8 mouse cellular contexts compared by ENCODE assay signal in genomic region chr7:109703190-109704015, GRCm38 (mm10). TPM values are rescaled to one million over a fixed set of nuclear protein-coding genes. Genes with fewer than 3 reads are reported as not detected.
DNase-seq lines count a peak whose midpoint lies in the region; ATAC-seq and TF ChIP-seq lines count a peak whose summit lies in the region.

Gene St5 (minus strand): TSS chr7:109703605.
Gene Akip1 (plus strand): TSS chr7:109703690.

- in situ Hi-C loops in Patski (cut with MboI; ENCODE audit: low pct_unique_long_range_greater_than_20kb), result loop anchor here (25.0 kb wide), 3 partner anchors 166 to 541 kb away; partner anchors contain the start of gene Zfp143

- POLR2A ChIA-PET in Patski (lab: Charles Lee), result interaction anchor here (1.5 kb wide), 1 partner anchor 66 kb away, joined by 5 read pairs; no protein-coding TSS in a partner anchor

- peak; percentile 84 for ATAC-seq in Patski
- peak; percentile 96 for ATAC-seq in hindbrain, embryonic 13.5 days (ENCODE audit: low FRiP score)

- peak; percentile 59 for DNase-seq in Patski (ENCODE audit: low read depth, low spot score)
- DNase-seq in cerebellum, postnatal 14 days, result peak; percentile 95 to 96
- peak; percentile 88 to 92 for DNase-seq in frontal cortex, postnatal 14 days (ENCODE audit: low spot score in 2 of 2)
- DNase-seq in layer of hippocampus, postnatal 25 days (ENCODE audit: extremely low spot score in 1 of 2, low spot score in 1 of 2), result peak; percentile 83 to 86
- DNase-seq in lung, postnatal 25 days (ENCODE audit: low spot score), result peak; percentile 95
- DNase-seq in retina, embryonic 14.5 days (ENCODE audit: low spot score), result peak; percentile 96
- DNase-seq in thymus, postnatal 4 days, result peak; percentile 99

- H3K4me1 ChIP-seq in hindbrain, embryonic 13.5 days (replicated peaks), result 0 out of 2 replicates have a peak, but pooled peaks cover 6% of the 10 kb centered on the region

- under 1% methylated on average over 61 of the region's 61 CpGs for WGBS in hindbrain, embryonic 13.5 days

- no peak for TF ChIP-seq CTCF in Patski (IDR thresholded peaks at IDR 0.05)

- no peaks in the 10 kb centered on the region for H3K36me3 ChIP-seq in hindbrain, embryonic 13.5 days

- H3K27me3 ChIP-seq in Patski, result no peaks in the 10 kb centered on the region
- 0 out of 2 replicates have a peak, but pooled peaks cover 4% of the 10 kb centered on the region for H3K27me3 ChIP-seq in hindbrain, embryonic 13.5 days

- peak within 1 kb of the TSS; percentile 65 for H3K4me2 ChIP-seq in hindbrain, embryonic 13.5 days

- CTCF ChIA-PET in Patski (lab: Charles Lee), result interaction anchor here (1.5 kb wide), 1 partner anchor 26 kb away, joined by 3 read pairs; no protein-coding TSS in a partner anchor

- peak within 1 kb of the TSS; percentile 59 for H3K4me3 ChIP-seq in hindbrain, embryonic 13.5 days

- no peaks in the 10 kb centered on the region for H3K9me3 ChIP-seq in hindbrain, embryonic 13.5 days

- peak within 1 kb of the TSS; percentile 72 for H3K9ac ChIP-seq in hindbrain, embryonic 13.5 days

- H3K27ac ChIP-seq in hindbrain, embryonic 13.5 days, result peak within 1 kb of the TSS; percentile 55

RNA-seq across cellular contexts. Expression of gene St5, which starts in this region (rescaled TPM):
- polyA plus RNA-seq in Patski (2021), result 183 TPM
- 22.6 and 25.6 TPM in 2 replicates for polyA plus RNA-seq in hindbrain, embryonic 13.5 days (2015; fragmentation: Nextera tagmentation; extraction: Ambion mirVana)
- total RNA-seq in layer of hippocampus, postnatal 25 days (2021), result 10 to 100 TPM; 35.3 to 41.7 TPM

RNA-seq across cellular contexts. Expression of gene Akip1, which starts in this region (rescaled TPM):
- polyA plus RNA-seq in Patski (2021), result 43.0 TPM
- 15.5 TPM in 2 replicates for polyA plus RNA-seq in hindbrain, embryonic 13.5 days (2015; fragmentation: Nextera tagmentation; extraction: Ambion mirVana)
- 1 to 10 TPM; 4.1 to 7.2 TPM for total RNA-seq in layer of hippocampus, postnatal 25 days (2021)

Comparison
In these comparisons a context has a peak if more than half of its experiments do, and no peak if none do; other contexts are left out.
1. Peak in every context shown above with its lines: DNase-seq, ATAC-seq, H3K4me3 ChIP-seq and H3K27ac ChIP-seq.